Mouse (Mus musculus) T-cell, adult 66 days (primary cell): ENCODE measurements around the gene Madcam1. TPM values are rescaled to one million over a fixed set of nuclear protein-coding genes. Genes with fewer than 3 reads are reported as not detected.

Experiments
- total RNA-seq, 2 experiments: library from RNA; stranded (reverse); gene quantifications; 3 replicates in 1 of 2; 4 replicates in 1 of 2; pipeline ENCODE4 v1.2.4; 2023

The Madcam1 gene
- total RNA-seq, result not detected

GRCm38 (mm10) chr10:79664131-79664665, at the start of gene Madcam1:
TSS of gene Madcam1 (plus strand) at chr10:79664559.

DNA sequence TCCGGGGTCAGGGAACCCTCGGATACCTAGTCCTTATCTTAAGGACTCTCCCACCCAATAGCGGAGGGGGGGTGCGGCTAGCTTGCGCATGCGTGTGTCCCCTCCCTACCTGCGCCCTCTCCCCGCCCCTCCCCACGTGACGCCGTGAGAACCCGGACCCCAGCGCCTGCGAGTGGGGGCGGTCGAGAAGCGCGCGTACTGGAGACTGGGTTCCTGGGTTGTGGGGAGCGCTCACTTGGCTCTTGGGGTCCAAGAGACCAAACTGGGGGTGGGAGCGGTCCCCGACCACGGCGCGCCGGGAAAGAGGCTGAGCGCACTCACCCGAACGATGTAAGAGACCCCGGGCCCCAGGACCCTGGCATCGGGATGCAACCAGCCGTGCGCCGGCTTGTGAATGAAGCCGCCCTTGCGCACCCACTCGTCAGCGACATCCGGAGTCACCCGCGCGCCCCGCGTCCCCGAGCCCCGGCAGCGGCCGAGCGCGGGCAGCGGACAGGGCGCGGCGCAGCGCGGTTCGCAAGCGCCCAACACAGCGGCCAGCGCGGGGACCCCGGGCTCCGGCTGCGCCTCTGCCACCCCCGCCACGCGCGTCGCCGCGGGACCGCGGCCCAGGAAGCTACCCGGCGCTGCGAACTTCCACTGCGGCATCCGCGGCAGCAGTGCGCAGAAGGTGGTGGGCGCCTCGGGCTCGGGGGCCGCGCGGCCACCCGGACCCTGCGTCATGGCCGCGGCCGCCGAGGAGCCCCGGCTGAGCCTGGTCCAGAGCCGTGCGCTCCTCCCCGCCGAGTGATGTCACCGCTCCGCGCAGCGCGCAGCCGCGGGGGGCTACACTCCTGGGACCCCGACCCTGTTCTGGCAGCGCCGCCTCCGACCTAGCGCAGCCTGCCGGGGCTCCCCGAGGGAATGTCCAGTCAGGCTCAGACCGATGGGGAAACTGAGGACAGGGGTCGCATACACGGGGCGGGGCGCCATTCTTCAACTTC, 26.9 kb upstream of the Madcam1 start, which contains the start of gene Shc2:
Shc2 (minus strand) TSS at position 791 of the 983 bp plus-strand sequence.

DNA sequence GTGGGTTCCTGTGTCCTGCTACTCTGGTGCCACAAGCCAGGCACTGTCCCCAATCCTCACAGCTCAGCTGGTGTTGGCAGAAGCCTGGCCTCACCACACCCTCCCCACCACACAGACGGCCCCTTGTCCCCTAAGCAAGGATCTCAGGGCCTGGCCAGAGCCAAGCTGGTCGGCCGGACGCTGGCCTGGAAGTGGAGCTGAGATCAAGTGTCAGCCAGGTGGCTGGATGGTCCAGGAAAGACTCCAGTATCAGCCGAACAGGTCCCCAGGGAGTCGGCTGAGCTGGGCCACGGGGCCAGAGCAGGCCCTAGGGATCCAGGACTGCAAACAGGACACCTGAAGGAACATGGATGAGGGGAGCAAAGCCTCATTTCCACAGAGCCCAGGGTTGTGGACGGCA, 18.6 kb upstream of the Madcam1 start, which contains the start of gene Odf3l2:
Odf3l2 (minus strand) TSS at position 28 of the 400 bp plus-strand sequence.

GRCm38 (mm10) chr10:79668771-79669575, 4.6 kb downstream of the Madcam1 start, which contains the start of gene Tpgs1:
TSS of gene Tpgs1 (plus strand) at chr10:79669369.

DNA sequence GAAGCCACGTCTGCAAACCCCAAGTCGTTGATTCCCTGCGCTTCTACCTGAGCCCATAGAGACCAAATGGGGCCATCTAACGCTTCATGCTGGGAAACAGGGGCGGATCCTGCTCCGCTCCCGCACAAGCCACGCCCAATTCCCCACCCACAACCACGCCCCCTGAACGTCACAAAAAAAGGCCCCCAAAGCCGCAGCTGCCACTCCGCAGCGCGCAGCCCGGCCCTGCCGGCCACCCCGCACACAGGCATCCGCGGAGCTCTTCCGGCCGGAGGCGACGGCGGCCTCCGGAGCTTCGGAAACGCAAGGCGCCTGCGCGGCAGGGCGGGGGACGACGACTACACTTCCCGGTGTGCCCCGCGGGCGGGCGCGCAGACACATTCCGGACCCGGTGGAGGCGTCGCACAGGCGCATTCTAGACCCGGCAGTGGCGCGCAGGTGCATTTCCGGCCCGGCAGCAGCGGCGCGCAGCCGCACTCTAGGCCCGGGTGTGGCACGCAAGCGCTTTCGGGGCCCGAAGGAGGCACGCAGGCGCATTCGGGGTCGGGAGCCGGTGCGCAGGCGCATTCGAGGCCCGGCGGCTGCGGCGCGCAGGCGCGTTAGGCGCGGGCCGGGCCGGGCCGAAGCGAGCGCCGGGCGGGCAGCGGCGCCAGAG, 17.4 kb downstream of the Madcam1 start, which contains the start of gene Cdc34:
Cdc34 (plus strand) TSS at position 605 of the 655 bp plus-strand sequence.

DNA sequence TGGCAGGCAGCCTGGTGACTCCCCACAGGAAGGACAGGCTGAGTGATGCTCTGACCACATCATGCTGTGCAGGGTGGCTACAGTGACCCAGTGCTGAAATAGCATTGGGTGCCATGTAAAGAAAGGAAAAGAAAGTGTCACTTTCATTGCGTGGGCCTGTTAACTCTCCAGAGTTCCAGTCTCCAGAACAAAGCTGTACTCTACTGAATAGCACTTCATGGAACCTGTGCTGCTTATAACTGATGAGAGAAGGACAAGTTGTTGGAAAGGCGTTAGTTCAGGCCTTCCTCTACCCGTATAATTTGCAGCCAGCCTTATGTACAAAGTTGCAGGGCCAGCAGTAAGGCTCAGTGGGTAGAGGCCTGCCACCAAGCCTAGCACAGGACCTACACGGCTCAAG, 24.4 kb downstream of the Madcam1 start, which contains the start of gene Gzmm:
Gzmm (plus strand) TSS at position 301 of the 400 bp plus-strand sequence.

GRCm38 (mm10) chr10:79704065-79704969, 40.0 kb downstream of the Madcam1 start, which contains the start of gene Bsg:
TSS of gene Bsg (plus strand) at chr10:79704491.

GRCm38 (mm10) chr10:79716254-79716987, 52.1 kb downstream of the Madcam1 start, which contains the start of gene Hcn2:
TSS of gene Hcn2 (plus strand) at chr10:79716634.

Other genes starting within 250 kb of the Madcam1 start
- not detected for gene Vmn2r83, start 195.8 kb upstream of the Madcam1 start, total RNA-seq
- gene Plpp2, start 130.8 kb upstream of the Madcam1 start, total RNA-seq, result 1 to 10 TPM; 1.0 to 1.4 TPM
- gene Mier2, start 109.4 kb upstream of the Madcam1 start, total RNA-seq, result 10 to 100 TPM; 45.2 to 56.8 TPM
- gene Theg, start 77.2 kb upstream of the Madcam1 start, total RNA-seq, result not detected
- gene C2cd4c, start 50.5 kb upstream of the Madcam1 start, total RNA-seq, result not detected
- gene Shc2, start 26.6 kb upstream of the Madcam1 start, total RNA-seq, result not detected
- not detected for gene Odf3l2, start 18.8 kb upstream of the Madcam1 start, total RNA-seq
- gene Tpgs1, start 4.8 kb downstream of the Madcam1 start, total RNA-seq, result 10 to 100 TPM; 23.9 to 26.9 TPM
- 10 to 100 TPM; 78.2 to 86.5 TPM for gene Cdc34, start 17.6 kb downstream of the Madcam1 start, total RNA-seq
- gene Gzmm, start 24.5 kb downstream of the Madcam1 start, total RNA-seq, result 10 to 100 TPM; 16.9 to 17.0 TPM
- 100 to 1,000 TPM; 103 to 115 TPM for gene Bsg, start 39.9 kb downstream of the Madcam1 start, total RNA-seq
- under 1 TPM; 0.18 to 0.23 TPM for gene Hcn2, start 52.1 kb downstream of the Madcam1 start, total RNA-seq
- 10 to 100 TPM; 59.1 to 62.3 TPM for gene Polrmt, start 82.0 kb downstream of the Madcam1 start, total RNA-seq
- gene Fgf22, start 90.5 kb downstream of the Madcam1 start, total RNA-seq, result not detected
- gene Rnf126, start 102.4 kb downstream of the Madcam1 start, total RNA-seq, result 10 to 100 TPM; 63.3 to 64.6 TPM
- gene Fstl3, start 112.7 kb downstream of the Madcam1 start, total RNA-seq, result 1 to 10 TPM in 1 of 2 experiments, under 1 TPM in 1; 0.56 to 1.4 TPM
- gene Prss57, start 126.4 kb downstream of the Madcam1 start, total RNA-seq, result not detected
- gene Palm, start 129.0 kb downstream of the Madcam1 start, total RNA-seq, result 1 to 10 TPM; 3.0 to 4.1 TPM
- gene Misp, start 156.4 kb downstream of the Madcam1 start, total RNA-seq, result not detected
- gene Ptbp1, start 189.9 kb downstream of the Madcam1 start, total RNA-seq, result 100 to 1,000 TPM; 649 to 687 TPM
- not detected for gene Prtn3, start 209.9 kb downstream of the Madcam1 start, total RNA-seq
- gene Plppr3, start 210.1 kb downstream of the Madcam1 start, total RNA-seq, result not detected
- gene Elane, start 221.7 kb downstream of the Madcam1 start, total RNA-seq, result under 1 TPM in 1 of 2 experiments, not detected in 1; 0.58 TPM
- gene Cfd, start 226.3 kb downstream of the Madcam1 start, total RNA-seq, result not detected
- gene Med16, start 244.4 kb downstream of the Madcam1 start, total RNA-seq, result 10 to 100 TPM; 62.1 to 71.7 TPM
- gene Gm26602, start 246.3 kb downstream of the Madcam1 start, total RNA-seq, result not detected